Mouse (Mus musculus) kidney, adult 10 weeks (tissue): ENCODE measurements around the gene Prp2. TPM values are rescaled to one million over a fixed set of nuclear protein-coding genes. Genes with fewer than 3 reads are reported as not detected.

Experiments
- polyA plus RNA-seq: library from polyadenylated mRNA; stranded (reverse); fragments of 350-450 nt; fragmentation: Illumina TruSeq; extraction: RNeasy Lipid Tissue Mini Kit (QIAGEN cat#74804); gene quantifications from one replicate; pipeline ENCODE4 v1.2.3, GENCODE M21; 2014; ENCODE audit warnings: low read depth, low replicate concordance

The Prp2 gene
- not detected for polyA plus RNA-seq

GRCm38 (mm10) chr6:132595613-132596012 is at the start of gene Prp2:
TSS of gene Prp2 (plus strand) at chr6:132595913.

GRCm38 (mm10) chr6:132569509-132569908 is 26.2 kb upstream of the Prp2 start, which contains the start of gene Prh1:
TSS of gene Prh1 (plus strand) at chr6:132569809.

Other genes starting within 250 kb of the Prp2 start
- not detected for gene Gm8882, start 231.8 kb upstream of the Prp2 start, polyA plus RNA-seq
- not detected for gene Prh1, start 26.1 kb upstream of the Prp2 start, polyA plus RNA-seq
- not detected for gene A630073D07Rik, start 55.6 kb downstream of the Prp2 start, polyA plus RNA-seq
- gene Tas2r120, start 61.0 kb downstream of the Prp2 start, polyA plus RNA-seq = not detected
- not detected for gene Tas2r121, start 105.1 kb downstream of the Prp2 start, polyA plus RNA-seq
- gene Tas2r122, start 116.0 kb downstream of the Prp2 start, polyA plus RNA-seq = not detected
- not detected for gene Tas2r115, start 142.1 kb downstream of the Prp2 start, polyA plus RNA-seq
- gene Tas2r124, start 158.8 kb downstream of the Prp2 start, polyA plus RNA-seq = not detected
- not detected for gene Tas2r102, start 166.2 kb downstream of the Prp2 start, polyA plus RNA-seq
- not detected for gene Tas2r136, start 182.2 kb downstream of the Prp2 start, polyA plus RNA-seq
- gene Tas2r117, start 206.9 kb downstream of the Prp2 start, polyA plus RNA-seq = not detected